Mouse (Mus musculus) stomach, embryonic 14.5 days (tissue): ENCODE results near the gene Tatdn3. TPM values are rescaled to one million over a fixed set of nuclear protein-coding genes. Genes with fewer than 3 reads are reported as not detected.

Experiments used
- ATAC-seq: fragments of 200-750 bp; cut with Nextera tagmentation; 2 replicates; pipeline ENCODE4 v1.8.0; 2017; ENCODE audit warnings: low read depth, moderate TSS enrichment; ENCODE audit not compliant: insufficient number of reproducible peaks, insufficient read depth, low FRiP score
- H3K27ac ChIP-seq: fragments of 300-500 bp; sonication (generic); 2 replicates; pipeline ENCODE4 v1.5.1; 2014; ENCODE audit warnings: mild to moderate bottlenecking, low read length, moderate library complexity, mixed read lengths
- H3K27me3 ChIP-seq: fragments of 300-500 bp; sonication (generic); 2 replicates; pipeline ENCODE4 v1.6.1; 2014; ENCODE audit warnings: low read length, control low read depth, mixed read lengths; ENCODE audit not compliant: control insufficient read depth, insufficient read depth
- H3K36me3 ChIP-seq: fragments of 300-500 bp; sonication (generic); 2 replicates; pipeline ENCODE4 v1.6.1; 2014; ENCODE audit warnings: mild to moderate bottlenecking, control low read depth, low read length, moderate library complexity, mixed read lengths; ENCODE audit not compliant: control insufficient read depth, insufficient read depth
- H3K4me1 ChIP-seq: fragments of 300-500 bp; sonication (generic); 2 replicates; pipeline ENCODE4 v1.6.1; 2014; ENCODE audit warnings: low read length, control low read depth, mixed read lengths; ENCODE audit not compliant: control insufficient read depth, insufficient read depth
- H3K4me2 ChIP-seq: fragments of 300-500 bp; sonication (generic); replicated peaks from 2 replicates; pipeline ENCODE4 v1.6.1; 2014; ENCODE audit warnings: low read depth, low read length, control low read depth
- H3K4me3 ChIP-seq: fragments of 300-500 bp; sonication (generic); 2 replicates; pipeline ENCODE4 v1.5.1; 2014; ENCODE audit warnings: low read depth, low read length, control low read depth
- H3K9ac ChIP-seq: fragments of 300-500 bp; sonication (generic); replicated peaks from 2 replicates; pipeline ENCODE4 v1.6.1; 2014; ENCODE audit warnings: low read depth, mild to moderate bottlenecking, control low read depth, low read length, moderate library complexity, mixed read lengths
- H3K9me3 ChIP-seq: fragments of 300-500 bp; sonication (generic); 2 replicates; pipeline ENCODE4 v1.6.1; 2016; ENCODE audit warnings: low read depth, low read length, control low read depth; ENCODE audit not compliant: control insufficient read depth
- WGBS: fragments of 180-500 bp; shearing (Covaris S2); extraction: QIAGEN DNeasy Blood & Tissue Kit; methylation state at CpG from one replicate; pipeline ENCODE4 v1.1.7; 2014; 5-methylcytosine and 5-hydroxymethylcytosine counted together
- polyA plus RNA-seq: library from polyadenylated mRNA; unstranded; fragments of >200 nt; fragmentation: Nextera tagmentation; extraction: Ambion mirVana; gene quantifications from 2 replicates; pipeline ENCODE4 v1.2.1, GENCODE M21; 2014

Gene Tatdn3
- polyA plus RNA-seq, 1 experiment from 2014 or later, result 20.4 TPM

- no peaks in the 10 kb centered on the region for H3K27me3 ChIP-seq
- H3K4me2 ChIP-seq, result no peak overlapping the region
- no peak overlapping the region for H3K9ac ChIP-seq
- H3K27ac ChIP-seq, result no peak overlapping the region
- WGBS, result 82% methylated on average over 7 of the region's 7 CpGs
- peaks cover 17% of the 10 kb centered on the region; the same call in 1 of the 2 replicates for H3K36me3 ChIP-seq
- ATAC-seq, result no peak
- no peaks in the 10 kb centered on the region for H3K4me1 ChIP-seq
- H3K9me3 ChIP-seq, result no peaks in the 10 kb centered on the region
- H3K4me3 ChIP-seq, result no peak overlapping the region
Measured at GRCm38 (mm10) chr1:191086304-191086878, 23.7 kb upstream of the Tatdn3 start.

- no peaks in the 10 kb centered on the region for H3K4me1 ChIP-seq
- H3K27ac ChIP-seq, result no peak overlapping the region
- no peaks in the 10 kb centered on the region for H3K27me3 ChIP-seq
- H3K9me3 ChIP-seq, result no peaks in the 10 kb centered on the region
- no peak for ATAC-seq
- H3K36me3 ChIP-seq, result peaks cover 21% of the 10 kb centered on the region; the same call in 1 of the 2 replicates
- H3K9ac ChIP-seq, result no peak overlapping the region
- 84% methylated on average over 12 of the region's 12 CpGs for WGBS
- no peak overlapping the region for H3K4me3 ChIP-seq
- H3K4me2 ChIP-seq, result no peak overlapping the region
Measured at GRCm38 (mm10) chr1:191085597-191085996, 22.9 kb upstream of the Tatdn3 start.

- Histone ChIP-seq H3K9ac (no peak overlapping the region), H3K27me3 (no peaks in the 10 kb centered on the region), H3K9me3 (no peaks in the 10 kb centered on the region), H3K4me3 (no peak overlapping the region), H3K4me1 (no peaks in the 10 kb centered on the region), H3K27ac (no peak overlapping the region), H3K4me2 (no peak overlapping the region), H3K36me3 (peaks cover 24% of the 10 kb centered on the region; the same call in 1 of the 2 replicates)
- ATAC-seq, result no peak
- 67% methylated on average over 5 of the region's 5 CpGs for WGBS
Measured at GRCm38 (mm10) chr1:191084951-191085559, 22.3 kb upstream of the Tatdn3 start.

GRCm38 (mm10) chr1:191083230-191083629, 20.5 kb upstream of the Tatdn3 start:
- Histone ChIP-seq H3K4me2 (no peak overlapping the region), H3K36me3 (peaks cover 34% of the 10 kb centered on the region; the same call in 1 of the 2 replicates), H3K4me3 (no peak overlapping the region), H3K4me1 (no peaks in the 10 kb centered on the region), H3K27ac (no peak overlapping the region), H3K9me3 (no peaks in the 10 kb centered on the region), H3K9ac (no peak overlapping the region), H3K27me3 (no peaks in the 10 kb centered on the region)
- no peak for ATAC-seq
- WGBS, result 80% methylated on average over 8 of the region's 8 CpGs

GRCm38 (mm10) chr1:191075199-191075883, 12.6 kb upstream of the Tatdn3 start:
- WGBS, result 56% methylated on average over 10 of the region's 10 CpGs
- Histone ChIP-seq H3K36me3 (peaks cover 59% of the 10 kb centered on the region), H3K4me3 (no peak overlapping the region), H3K27ac (no peak overlapping the region), H3K4me1 (no peaks in the 10 kb centered on the region), H3K4me2 (no peak overlapping the region), H3K9ac (no peak overlapping the region), H3K9me3 (no peaks in the 10 kb centered on the region), H3K27me3 (no peaks in the 10 kb centered on the region)
- ATAC-seq, result no peak

GRCm38 (mm10) chr1:191073486-191073885, 10.8 kb upstream of the Tatdn3 start:
- Histone ChIP-seq H3K4me1 (no peaks in the 10 kb centered on the region), H3K9me3 (no peaks in the 10 kb centered on the region), H3K4me2 (no peak overlapping the region), H3K4me3 (no peak overlapping the region), H3K9ac (no peak overlapping the region), H3K36me3 (peaks cover 67% of the 10 kb centered on the region), H3K27ac (no peak overlapping the region), H3K27me3 (no peaks in the 10 kb centered on the region)
- no peak for ATAC-seq
- WGBS, result 74% methylated on average over 4 of the region's 4 CpGs

- H3K9me3 ChIP-seq, result no peaks in the 10 kb centered on the region
- H3K36me3 ChIP-seq, result peaks cover 67% of the 10 kb centered on the region
- H3K27ac ChIP-seq, result no peak overlapping the region
- H3K4me1 ChIP-seq, result no peaks in the 10 kb centered on the region
- ATAC-seq, result no peak
- H3K4me2 ChIP-seq, result no peak overlapping the region
- WGBS, result 68% methylated on average over 6 of the region's 6 CpGs
- no peak overlapping the region for H3K4me3 ChIP-seq
- H3K9ac ChIP-seq, result no peak overlapping the region
- no peaks in the 10 kb centered on the region for H3K27me3 ChIP-seq
Measured at GRCm38 (mm10) chr1:191073001-191073400, 10.3 kb upstream of the Tatdn3 start.

GRCm38 (mm10) chr1:191072329-191072913, 9.7 kb upstream of the Tatdn3 start:
- 93% methylated on average over 16 of the region's 16 CpGs for WGBS
- ATAC-seq, result no peak
- Histone ChIP-seq H3K27me3 (no peaks in the 10 kb centered on the region), H3K4me2 (no peak overlapping the region), H3K9me3 (no peaks in the 10 kb centered on the region), H3K27ac (no peak overlapping the region), H3K36me3 (peaks cover 66% of the 10 kb centered on the region), H3K9ac (no peak overlapping the region), H3K4me3 (no peak overlapping the region), H3K4me1 (no peaks in the 10 kb centered on the region)
